Comparison of ENCODE assay signal across 23 mouse cellular contexts in genomic region chr6:136025801-136026200, GRCm38 (mm10).
DNase-seq lines count a peak whose midpoint lies in the region; ATAC-seq lines count a peak whose summit lies in the region.
"Had no signal": no experiment of that assay in that cellular context is flagged by ENCODE, and none has a peak within 500 bp of the region (broad histone marks: within the 10 kb centered on the region; RNA-seq: fewer than 3 reads in every experiment).

No protein-coding gene starts in this region.

- intact Hi-C loops in left cerebral cortex, postnatal 4 days (cut with DNase I), result no loop called here

- no peaks in the 10 kb centered on the region for H3K27me3 ChIP-seq in intestine, embryonic 14.5 days (replicated peaks; ENCODE audit: control insufficient read depth, insufficient read depth, low read length)
- H3K27me3 ChIP-seq in intestine, embryonic 15.5 days (replicated peaks), result no peaks in the 10 kb centered on the region
- H3K27me3 ChIP-seq in midbrain, embryonic 14.5 days (ENCODE audit: control insufficient read depth, insufficient read depth, low read length), result no peaks in the 10 kb centered on the region
- no peaks in the 10 kb centered on the region for H3K27me3 ChIP-seq in midbrain, embryonic 16.5 days (ENCODE audit: control insufficient read depth, insufficient read depth, low read depth, low read length)
- no peaks in the 10 kb centered on the region for H3K27me3 ChIP-seq in neural tube, embryonic 15.5 days (replicated peaks)
- H3K27me3 ChIP-seq: embryonic facial prominence, embryonic 13.5 days; embryonic facial prominence, embryonic 15.5 days; forebrain, embryonic 12.5 days had no signal

- H3K36me3 ChIP-seq in intestine, embryonic 14.5 days (ENCODE audit: control insufficient read depth, insufficient read depth, low read length), result no peaks in the 10 kb centered on the region
- H3K36me3 ChIP-seq in intestine, embryonic 15.5 days, result no peaks in the 10 kb centered on the region
- no peaks in the 10 kb centered on the region for H3K36me3 ChIP-seq in midbrain, embryonic 14.5 days (ENCODE audit: control insufficient read depth, insufficient read depth, low read length)
- no peaks in the 10 kb centered on the region for H3K36me3 ChIP-seq in midbrain, embryonic 16.5 days (ENCODE audit: control insufficient read depth, insufficient read depth, low read length)
- H3K36me3 ChIP-seq in neural tube, embryonic 15.5 days, result no peaks in the 10 kb centered on the region
- H3K36me3 ChIP-seq: embryonic facial prominence, embryonic 13.5 days; embryonic facial prominence, embryonic 15.5 days; forebrain, embryonic 10.5 days; forebrain, embryonic 12.5 days had no signal

- WGBS in intestine, embryonic 14.5 days, result 89% methylated on average over 4 of the region's 4 CpGs
- 74% methylated on average over 4 of the region's 4 CpGs for WGBS in intestine, embryonic 15.5 days
- 76% methylated on average over 4 of the region's 4 CpGs for WGBS in midbrain, embryonic 14.5 days
- WGBS in midbrain, embryonic 16.5 days, result 74% methylated on average over 4 of the region's 4 CpGs
- WGBS in neural tube, embryonic 15.5 days, result 79% methylated on average over 4 of the region's 4 CpGs

- H3K4me2 ChIP-seq in intestine, embryonic 14.5 days (ENCODE audit: low read length), result no peak overlapping the region
- H3K4me2 ChIP-seq in intestine, embryonic 15.5 days (replicated peaks), result no peak overlapping the region
- H3K4me2 ChIP-seq in midbrain, embryonic 14.5 days (ENCODE audit: low read length), result no peak overlapping the region
- no peak overlapping the region for H3K4me2 ChIP-seq in midbrain, embryonic 16.5 days (ENCODE audit: low read length)
- no peak overlapping the region for H3K4me2 ChIP-seq in neural tube, embryonic 15.5 days
- H3K4me2 ChIP-seq: embryonic facial prominence, embryonic 13.5 days; embryonic facial prominence, embryonic 15.5 days; forebrain, embryonic 12.5 days had no signal

- peak; percentile 18 for DNase-seq in intestine, embryonic 14.5 days (ENCODE audit: low spot score)
- DNase-seq in left cerebral cortex, postnatal 4 days, result peak; percentile 56
- no peak for DNase-seq in left cerebral cortex, adult 9 months (ENCODE audit: low spot score in 2 of 2)
- peak; percentile 29 for DNase-seq in midbrain, embryonic 14.5 days
- peak; percentile 4 for DNase-seq in neural tube, embryonic 10.5 days (ENCODE audit: extremely low spot score, low spot score)
- DNase-seq: adrenal gland, adult 2 months; adrenal gland, postnatal 10 days; adrenal gland, postnatal 25 days; cerebellum, adult 11 months; cerebellum, adult 18-20 months; cerebellum, adult 9-10 months; cerebellum, postnatal 36 days; embryo, embryonic 11 days had no signal

- H3K27ac ChIP-seq in intestine, embryonic 14.5 days (ENCODE audit: low read depth), result no peak overlapping the region
- H3K27ac ChIP-seq in intestine, embryonic 15.5 days, result no peak overlapping the region
- H3K27ac ChIP-seq in midbrain, embryonic 14.5 days (replicated peaks; ENCODE audit: low read depth, low read length), result no peak overlapping the region
- H3K27ac ChIP-seq in midbrain, embryonic 16.5 days (ENCODE audit: low read length), result no peak overlapping the region
- H3K27ac ChIP-seq in neural tube, embryonic 15.5 days (replicated peaks), result no peak overlapping the region
- H3K27ac ChIP-seq: embryonic facial prominence, embryonic 13.5 days; embryonic facial prominence, embryonic 15.5 days; forebrain, embryonic 10.5 days; forebrain, embryonic 12.5 days had no signal

- no peak for ATAC-seq in intestine, embryonic 14.5 days (replicated peaks; ENCODE audit: low FRiP score, low TSS enrichment, low read depth)
- no peak for ATAC-seq in intestine, embryonic 15.5 days
- ATAC-seq in midbrain, embryonic 14.5 days (ENCODE audit: low FRiP score, low TSS enrichment), result no peak
- no peak for ATAC-seq in midbrain, embryonic 16.5 days
- no peak for ATAC-seq in neural tube, embryonic 15.5 days (ENCODE audit: low FRiP score)
- ATAC-seq: forebrain, embryonic 14.5 days; forebrain, embryonic 16.5 days had no signal

- H3K4me1 ChIP-seq in intestine, embryonic 14.5 days (replicated peaks; ENCODE audit: control insufficient read depth, insufficient read depth, low read length), result no peaks in the 10 kb centered on the region
- H3K4me1 ChIP-seq in intestine, embryonic 15.5 days (replicated peaks), result no peaks in the 10 kb centered on the region
- H3K4me1 ChIP-seq in midbrain, embryonic 14.5 days (ENCODE audit: control insufficient read depth, insufficient read depth, low read length), result 0 out of 2 replicates have a peak, but pooled peaks cover 9% of the 10 kb centered on the region
- H3K4me1 ChIP-seq in midbrain, embryonic 16.5 days (ENCODE audit: control insufficient read depth, insufficient read depth, low read length), result peaks cover 6% of the 10 kb centered on the region
- H3K4me1 ChIP-seq in neural tube, embryonic 15.5 days, result peaks cover 12% of the 10 kb centered on the region
- H3K4me1 ChIP-seq: embryonic facial prominence, embryonic 13.5 days; embryonic facial prominence, embryonic 15.5 days; forebrain, embryonic 10.5 days had no signal

- no peaks in the 10 kb centered on the region for H3K9me3 ChIP-seq in intestine, embryonic 14.5 days (ENCODE audit: control insufficient read depth, low read length)
- H3K9me3 ChIP-seq in intestine, embryonic 15.5 days, result no peaks in the 10 kb centered on the region
- H3K9me3 ChIP-seq in midbrain, embryonic 14.5 days (ENCODE audit: control insufficient read depth, low read length), result no peaks in the 10 kb centered on the region
- peaks cover 3% of the 10 kb centered on the region; the same call in 1 of the 2 replicates for H3K9me3 ChIP-seq in midbrain, embryonic 16.5 days (replicated peaks; ENCODE audit: control insufficient read depth, low read length, poor library complexity, severe bottlenecking)
- no peaks in the 10 kb centered on the region for H3K9me3 ChIP-seq in neural tube, embryonic 15.5 days (replicated peaks)
- H3K9me3 ChIP-seq: embryonic facial prominence, embryonic 13.5 days; embryonic facial prominence, embryonic 15.5 days; forebrain, embryonic 10.5 days; forebrain, embryonic 12.5 days had no signal

- H3K9ac ChIP-seq in intestine, embryonic 14.5 days (ENCODE audit: low read length), result no peak overlapping the region
- no peak overlapping the region for H3K9ac ChIP-seq in intestine, embryonic 15.5 days
- H3K9ac ChIP-seq in midbrain, embryonic 14.5 days (replicated peaks; ENCODE audit: low read length), result no peak overlapping the region
- no peak overlapping the region for H3K9ac ChIP-seq in midbrain, embryonic 16.5 days (ENCODE audit: low read depth, low read length)
- H3K9ac ChIP-seq in neural tube, embryonic 15.5 days (replicated peaks), result no peak overlapping the region
- H3K9ac ChIP-seq: embryonic facial prominence, embryonic 13.5 days; embryonic facial prominence, embryonic 15.5 days; forebrain, embryonic 12.5 days had no signal

- no peak overlapping the region for H3K4me3 ChIP-seq in intestine, embryonic 14.5 days (ENCODE audit: low read depth, low read length)
- no peak overlapping the region for H3K4me3 ChIP-seq in intestine, embryonic 15.5 days (replicated peaks)
- H3K4me3 ChIP-seq in midbrain, embryonic 14.5 days (replicated peaks; ENCODE audit: low read depth, low read length), result no peak overlapping the region
- no peak overlapping the region for H3K4me3 ChIP-seq in midbrain, embryonic 16.5 days (ENCODE audit: low read depth, low read length)
- no peak overlapping the region for H3K4me3 ChIP-seq in neural tube, embryonic 15.5 days (replicated peaks)
- H3K4me3 ChIP-seq: embryonic facial prominence, embryonic 13.5 days; embryonic facial prominence, embryonic 15.5 days; erythroblast, embryonic 14.5 days; forebrain, embryonic 10.5 days; forebrain, embryonic 12.5 days had no signal

Comparison
In these comparisons a context has a peak if more than half of its experiments do, and no peak if none do; other contexts are left out.
1. DNase-seq: peak in intestine, embryonic 14.5 days (single experiment), left cerebral cortex, postnatal 4 days (single experiment), midbrain, embryonic 14.5 days (single experiment) and neural tube, embryonic 10.5 days (single experiment); none in left cerebral cortex, adult 9 months (0 of 2).